Mouse (Mus musculus): Measurements from ENCODE around the gene Il17rb.

- TF ChIP-seq CTCF (IDR thresholded peaks at IDR 0.05; ENCODE audit: borderline replicate concordance, insufficient read depth, low read length) (no peak), POLR2A (IDR thresholded peaks at IDR 0.05; ENCODE audit: low read depth, low read length) (no peak)
Measured at GRCm38 (mm10) chr14:30019792-30020575, 11.3 kb upstream of the Il17rb start.
